Mouse (Mus musculus) testis, adult 2 months (tissue): Measurements from ENCODE around the gene Msrb3. TPM values are rescaled to one million over a fixed set of nuclear protein-coding genes. Genes with fewer than 3 reads are reported as not detected.

Experiments used
- H3K27ac ChIP-seq: fragments of 200-500 bp; 2 replicates; pipeline ENCODE4 v1.5.1; 2012; ENCODE audit warnings: low read depth, low read length; ENCODE audit not compliant: control insufficient read depth, insufficient read depth
- H3K27me3 ChIP-seq: fragments of 200-500 bp; 2 replicates; pipeline ENCODE4 v1.6.1; 2012; ENCODE audit warnings: mild to moderate bottlenecking, low read length, moderate library complexity; ENCODE audit not compliant: control insufficient read depth, insufficient read depth
- H3K36me3 ChIP-seq: fragments of 200-500 bp; 2 replicates; pipeline ENCODE4 v1.6.1; 2012; ENCODE audit warnings: mild to moderate bottlenecking, low read length; ENCODE audit not compliant: control insufficient read depth, insufficient read depth
- H3K4me1 ChIP-seq: fragments of 200-500 bp; 2 replicates; pipeline ENCODE4 v1.6.1; 2012; ENCODE audit warnings: low read length; ENCODE audit not compliant: control insufficient read depth, insufficient read depth
- H3K4me3 ChIP-seq: fragments of 200-500 bp; 2 replicates; pipeline ENCODE4 v1.5.1; 2012; ENCODE audit warnings: low read depth, mild to moderate bottlenecking, low read length, moderate library complexity, mixed read lengths; ENCODE audit not compliant: control insufficient read depth
- CTCF ChIP-seq: fragments of 200-500 bp; IDR thresholded peaks from 2 replicates; pipeline ENCODE4 v1.5.1; 2012; ENCODE audit warnings: low read depth, mild to moderate bottlenecking, inconsistent platforms, low read length, moderate library complexity; ENCODE audit not compliant: control insufficient read depth, insufficient read depth, insufficient replicate concordance
- POLR2A ChIP-seq: fragments of 200-500 bp; IDR thresholded peaks from 2 replicates; pipeline ENCODE4 v1.6.1; 2012; ENCODE audit warnings: low read depth, mild to moderate bottlenecking, inconsistent platforms, low read length, moderate library complexity; ENCODE audit not compliant: control insufficient read depth
- polyA plus RNA-seq: library from polyadenylated mRNA; depleted of rRNA; stranded (reverse); fragments of >200 nt; gene quantifications from 2 replicates; pipeline ENCODE4 v1.2.3, GENCODE M21; 2012

Gene Msrb3
- polyA plus RNA-seq, 1 experiment = 35.1 TPM

- no peaks in the 10 kb centered on the region for H3K36me3 ChIP-seq
Observed at GRCm38 (mm10) chr10:120834531-120834930, 64.4 kb downstream of the Msrb3 start.

GRCm38 (mm10) chr10:120833836-120834235, 65.1 kb downstream of the Msrb3 start:
- H3K36me3 ChIP-seq = no peaks in the 10 kb centered on the region
- no peak overlapping the region for H3K27ac ChIP-seq
- H3K27me3 ChIP-seq = no peaks in the 10 kb centered on the region
- no peaks in the 10 kb centered on the region for H3K4me1 ChIP-seq
- TF ChIP-seq CTCF (no peak), POLR2A (no peak)
- H3K4me3 ChIP-seq = no peak overlapping the region

More at GRCm38 (mm10) chr10:120834531-120834930, 64.4 kb downstream of the Msrb3 start:
- Histone ChIP-seq H3K27me3 (no peaks in the 10 kb centered on the region), H3K4me1 (no peaks in the 10 kb centered on the region), H3K27ac (no peak overlapping the region), H3K4me3 (no peak overlapping the region)
- no peak for TF ChIP-seq CTCF
- TF ChIP-seq POLR2A = no peak

GRCm38 (mm10) chr10:120827761-120828160, 71.1 kb downstream of the Msrb3 start:
- Histone ChIP-seq H3K27ac (no peak overlapping the region), H3K27me3 (no peaks in the 10 kb centered on the region), H3K36me3 (no peaks in the 10 kb centered on the region), H3K4me1 (no peaks in the 10 kb centered on the region), H3K4me3 (no peak overlapping the region)
- TF ChIP-seq POLR2A (no peak), CTCF (no peak)

- Histone ChIP-seq H3K27ac (no peak overlapping the region), H3K27me3 (no peaks in the 10 kb centered on the region), H3K4me3 (no peak overlapping the region), H3K4me1 (no peaks in the 10 kb centered on the region), H3K36me3 (no peaks in the 10 kb centered on the region)
- TF ChIP-seq CTCF (no peak), POLR2A (no peak)
Observed at GRCm38 (mm10) chr10:120826795-120827669, 71.9 kb downstream of the Msrb3 start.

GRCm38 (mm10) chr10:120826381-120826780, 72.5 kb downstream of the Msrb3 start:
- Histone ChIP-seq H3K36me3 (no peaks in the 10 kb centered on the region), H3K4me3 (no peak overlapping the region), H3K4me1 (no peaks in the 10 kb centered on the region), H3K27me3 (no peaks in the 10 kb centered on the region), H3K27ac (no peak overlapping the region)
- TF ChIP-seq CTCF (no peak), POLR2A (no peak)

GRCm38 (mm10) chr10:120825594-120825993, 73.3 kb downstream of the Msrb3 start:
- no peak overlapping the region for H3K27ac ChIP-seq
- H3K36me3 ChIP-seq = no peaks in the 10 kb centered on the region
- TF ChIP-seq CTCF (no peak), POLR2A (no peak)
- no peaks in the 10 kb centered on the region for H3K27me3 ChIP-seq
- no peaks in the 10 kb centered on the region for H3K4me1 ChIP-seq
- no peak overlapping the region for H3K4me3 ChIP-seq

GRCm38 (mm10) chr10:120821491-120822358, 77.2 kb downstream of the Msrb3 start:
- no peaks in the 10 kb centered on the region for H3K27me3 ChIP-seq
- no peaks in the 10 kb centered on the region for H3K36me3 ChIP-seq
- H3K4me1 ChIP-seq = no peaks in the 10 kb centered on the region
- TF ChIP-seq POLR2A (no peak), CTCF (no peak)
- H3K4me3 ChIP-seq = no peak overlapping the region
- H3K27ac ChIP-seq = no peak overlapping the region
